Mouse (Mus musculus) heart, adult 9 months (tissue): ENCODE measurements around the gene Pxdc1.

ENCODE experiments used
- DNase-seq, 2 experiments: peaks; one replicate each; pipeline ENCODE4 v3.0.0; 2022; ENCODE audit warnings: low spot score in 2 of 2

The Pxdc1 gene

DNA sequence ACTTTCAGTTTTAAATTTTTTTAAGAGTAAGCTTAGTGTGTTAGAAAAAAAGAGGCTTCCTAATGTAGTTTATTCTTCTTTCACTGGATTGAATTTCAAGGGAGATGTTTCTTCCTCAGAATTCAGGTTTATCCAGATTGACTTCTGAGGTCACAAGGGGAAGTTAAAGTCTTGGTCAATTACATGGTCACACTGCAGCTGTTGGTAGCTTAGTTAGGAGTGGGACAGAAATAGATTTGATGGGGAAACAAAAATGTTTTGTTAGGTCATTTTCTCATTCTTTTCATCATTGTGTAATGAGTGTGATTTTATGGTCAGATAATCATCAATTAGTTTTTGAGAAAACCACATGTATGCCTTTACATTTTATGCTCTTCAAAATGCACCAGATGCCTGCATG lies 56.5 kb downstream of the Pxdc1 start:
- DNase-seq, result no peak
